ENCODE assay signal across 13 mouse cellular contexts in genomic region chr2:135578135-135578534, GRCm38 (mm10).
DNase-seq lines count a peak whose midpoint lies in the region; ATAC-seq lines count a peak whose summit lies in the region.
"Had no signal": no experiment of that assay in that cellular context is flagged by ENCODE, and none has a peak within 500 bp of the region (broad histone marks: within the 10 kb centered on the region; RNA-seq: fewer than 3 reads in every experiment).

No protein-coding gene starts in this region.

- no peaks in the 10 kb centered on the region for H3K9me3 ChIP-seq in embryonic facial prominence, embryonic 14.5 days (ENCODE audit: control insufficient read depth, low read length)
- H3K9me3 ChIP-seq in embryonic facial prominence, embryonic 10.5 days = no peaks in the 10 kb centered on the region
- H3K9me3 ChIP-seq: heart, embryonic 15.5 days; midbrain, embryonic 12.5 days had no signal

- H3K36me3 ChIP-seq in embryonic facial prominence, embryonic 14.5 days (ENCODE audit: control insufficient read depth, insufficient read depth, low read length) = no peaks in the 10 kb centered on the region
- no peaks in the 10 kb centered on the region for H3K36me3 ChIP-seq in embryonic facial prominence, embryonic 10.5 days (replicated peaks)
- H3K36me3 ChIP-seq: heart, embryonic 15.5 days; midbrain, embryonic 12.5 days had no signal

- H3K27ac ChIP-seq in embryonic facial prominence, embryonic 14.5 days (replicated peaks; ENCODE audit: low read depth, low read length) = no peak overlapping the region
- H3K27ac ChIP-seq in embryonic facial prominence, embryonic 10.5 days (replicated peaks) = no peak overlapping the region
- H3K27ac ChIP-seq: heart, embryonic 15.5 days; left cerebral cortex, adult 2 months; midbrain, embryonic 12.5 days had no signal

- H3K27me3 ChIP-seq in embryonic facial prominence, embryonic 14.5 days (replicated peaks; ENCODE audit: control insufficient read depth, insufficient read depth, low read length) = no peaks in the 10 kb centered on the region
- H3K27me3 ChIP-seq in embryonic facial prominence, embryonic 10.5 days (replicated peaks; ENCODE audit: low read depth, poor library complexity, severe bottlenecking) = no peaks in the 10 kb centered on the region
- H3K27me3 ChIP-seq: CH12.LX; heart, embryonic 15.5 days; midbrain, embryonic 12.5 days had no signal

- intact Hi-C loops in left cerebral cortex, postnatal 4 days (cut with DNase I) = no loop called here

- 39% methylated on average over 5 of the region's 5 CpGs for WGBS in embryonic facial prominence, embryonic 14.5 days
- 51% methylated on average over 5 of the region's 5 CpGs for WGBS in embryonic facial prominence, embryonic 10.5 days

- no peak for ATAC-seq in embryonic facial prominence, embryonic 14.5 days (ENCODE audit: low read depth)

- H3K4me1 ChIP-seq in embryonic facial prominence, embryonic 14.5 days (ENCODE audit: control insufficient read depth, insufficient read depth, low read length) = no peaks in the 10 kb centered on the region; the same call in 1 of the 2 replicates
- H3K4me1 ChIP-seq in embryonic facial prominence, embryonic 10.5 days = no peaks in the 10 kb centered on the region
- H3K4me1 ChIP-seq: midbrain, embryonic 12.5 days had no signal

- peak; percentile 42 for DNase-seq in embryonic facial prominence, embryonic 14.5 days (ENCODE audit: low spot score)
- no peak for DNase-seq in embryonic facial prominence, embryonic 10.5 days (ENCODE audit: low spot score)
- peak; percentile 60 for DNase-seq in left cerebral cortex, postnatal 4 days
- DNase-seq in left cerebral cortex, adult 18-20 months (ENCODE audit: low spot score in 2 of 2) = no peak
- DNase-seq in fat pad, adult 2 months (ENCODE audit: extremely low read depth, low read depth, low spot score) = peak; percentile 47
- peak; percentile 45 for DNase-seq in lung, postnatal 14 days
- DNase-seq in urinary bladder, postnatal 36 days (ENCODE audit: low spot score in 2 of 2) = no peak
- DNase-seq in B cell, adult 2 months = no peak
- DNase-seq: adrenal gland, adult 8-10 months had no signal

- H3K4me3 ChIP-seq in embryonic facial prominence, embryonic 14.5 days (ENCODE audit: low read depth, low read length) = no peak overlapping the region
- H3K4me3 ChIP-seq in embryonic facial prominence, embryonic 10.5 days = no peak overlapping the region
- H3K4me3 ChIP-seq: heart, embryonic 15.5 days; left cerebral cortex, adult 2 months; midbrain, embryonic 12.5 days had no signal

- no peak overlapping the region for H3K4me2 ChIP-seq in embryonic facial prominence, embryonic 14.5 days (ENCODE audit: low read depth, low read length)
- H3K4me2 ChIP-seq: heart, embryonic 15.5 days; midbrain, embryonic 12.5 days had no signal

- no peak overlapping the region for H3K9ac ChIP-seq in embryonic facial prominence, embryonic 14.5 days (ENCODE audit: low read depth, low read length)
- H3K9ac ChIP-seq: heart, embryonic 15.5 days; midbrain, embryonic 12.5 days had no signal

Comparison
In these comparisons a context has a peak if more than half of its experiments do, and no peak if none do; other contexts are left out.
1. DNase-seq: peak in embryonic facial prominence, embryonic 14.5 days (single experiment), left cerebral cortex, postnatal 4 days (single experiment), fat pad, adult 2 months (single experiment) and lung, postnatal 14 days (single experiment); none in embryonic facial prominence, embryonic 10.5 days (single experiment), left cerebral cortex, adult 18-20 months (0 of 2), urinary bladder, postnatal 36 days (0 of 2) and B cell, adult 2 months (0 of 2).